Mouse (Mus musculus) liver, adult 2 months (tissue): ENCODE results near the gene Il12rb1.

Experiments
- CTCF ChIP-seq: fragments of 200-500 bp; IDR thresholded peaks from 2 replicates; pipeline ENCODE4 v1.5.1; 2011; ENCODE audit warnings: low read depth, low read length, control low read depth
- POLR2A ChIP-seq: fragments of 200-500 bp; IDR thresholded peaks from 2 replicates; pipeline ENCODE4 v1.6.1; 2011; ENCODE audit warnings: low read length, control low read depth; ENCODE audit not compliant: insufficient read depth; ENCODE audit errors: extremely low read depth

DNA sequence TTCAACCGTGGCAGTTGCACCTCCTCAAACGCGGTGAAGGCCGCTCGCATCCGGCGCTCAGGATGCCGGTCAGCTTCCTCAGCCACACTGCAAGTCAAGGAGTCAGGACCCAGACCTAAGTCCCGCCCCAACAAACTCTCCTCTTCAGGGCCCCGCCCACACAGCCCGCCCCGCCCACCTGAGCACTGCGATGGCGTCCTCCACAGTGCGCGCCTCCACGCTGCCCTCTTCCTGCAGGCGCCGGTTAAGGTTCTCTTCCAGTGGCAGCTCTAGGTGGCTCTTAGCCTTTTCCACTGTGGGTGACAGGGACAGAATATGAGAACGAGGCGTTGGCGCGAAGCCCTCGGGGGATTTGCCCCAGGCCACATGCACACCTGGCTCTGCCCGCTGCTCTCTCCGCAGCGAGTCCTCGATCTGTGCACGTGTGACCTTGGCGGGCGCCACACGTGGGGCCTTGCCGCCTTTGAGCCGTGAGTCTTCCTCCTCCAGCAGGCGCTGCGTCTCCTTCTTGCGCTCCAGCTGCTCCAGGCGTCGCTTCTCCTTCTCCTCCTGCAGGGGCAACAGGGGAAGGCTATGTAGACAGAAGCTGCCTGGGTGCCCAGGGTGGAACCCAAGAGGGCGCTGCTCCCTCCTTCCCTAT is 60.4 kb downstream of the Il12rb1 start:
- TF ChIP-seq CTCF = 0 out of 2 replicates have a peak, but pooled peaks have one; percentile 4
- no peak for TF ChIP-seq POLR2A
